8 mouse cellular contexts compared by ENCODE assay signal in the genomic region with DNA sequence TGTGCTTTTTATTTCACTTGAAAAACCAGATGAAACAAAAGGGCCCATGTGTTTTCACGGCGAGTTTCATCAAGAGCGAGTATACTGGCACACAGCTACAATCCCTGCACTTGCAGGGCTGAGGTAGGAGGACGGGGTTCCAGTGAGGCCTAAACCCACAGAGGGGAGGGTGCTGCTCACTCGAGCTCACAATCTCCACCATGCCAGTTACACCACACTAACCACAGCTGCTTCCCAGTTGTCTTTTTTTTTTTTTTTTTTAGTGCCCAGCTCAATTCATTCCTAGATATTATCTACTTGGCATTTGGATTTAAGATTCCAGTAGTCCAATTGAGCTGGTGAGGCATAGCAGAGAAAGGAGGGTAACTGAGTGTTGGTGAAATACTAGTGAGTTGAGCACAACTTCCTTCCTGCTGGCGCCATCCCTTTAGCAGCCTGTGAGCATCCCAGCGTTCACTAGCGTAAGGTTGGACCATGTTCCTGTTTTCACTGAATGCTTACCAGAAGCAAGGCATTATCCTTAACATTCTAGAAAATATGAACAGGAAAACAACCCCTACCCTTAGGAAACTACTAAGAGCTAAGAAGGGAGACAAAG. TPM values are rescaled to one million over a fixed set of nuclear protein-coding genes. Genes with fewer than 3 reads are reported as not detected.
DNase-seq lines count a peak whose midpoint lies in the region; ATAC-seq and TF ChIP-seq lines count a peak whose summit lies in the region.

No protein-coding gene starts in this region.

- no peak for TF ChIP-seq EP300 in MEL (IDR thresholded peaks at IDR 0.05; ENCODE audit: low read depth in 1 of 2, low read length in 2 of 2)

- H3K27ac ChIP-seq in kidney, embryonic 14.5 days (ENCODE audit: low read depth, low read length), result no peak overlapping the region
- no peak overlapping the region for H3K27ac ChIP-seq in MEL (ENCODE audit: control insufficient read depth, low read depth, low read length)
- H3K27ac ChIP-seq in embryonic facial prominence, embryonic 14.5 days (replicated peaks; ENCODE audit: low read depth, low read length), result peak overlapping the region; percentile 33; the same call in 1 of the 2 replicates
- peak overlapping the region; percentile 80 for H3K27ac ChIP-seq in macrophage

- peaks cover 12% of the 10 kb centered on the region for H3K4me1 ChIP-seq in kidney, embryonic 14.5 days (ENCODE audit: control insufficient read depth, insufficient read depth, low read length)
- H3K4me1 ChIP-seq in MEL (ENCODE audit: control insufficient read depth in 1 of 2, insufficient read depth in 2 of 2, low read length in 2 of 2), result peaks cover 2 to 19% of the 10 kb centered on the region in 2 experiments; a peak in 3 of 4 replicates
- peaks cover 14% of the 10 kb centered on the region for H3K4me1 ChIP-seq in embryonic facial prominence, embryonic 14.5 days (ENCODE audit: control insufficient read depth, insufficient read depth, low read length)

- no peaks in the 10 kb centered on the region for H3K9me3 ChIP-seq in kidney, embryonic 14.5 days (ENCODE audit: control insufficient read depth, low read length)
- H3K9me3 ChIP-seq in MEL (replicated peaks; ENCODE audit: insufficient read depth, low read length), result no peaks in the 10 kb centered on the region
- no peaks in the 10 kb centered on the region for H3K9me3 ChIP-seq in embryonic facial prominence, embryonic 14.5 days (ENCODE audit: control insufficient read depth, low read length)

- intact Hi-C loops in left cerebral cortex, postnatal 4 days (cut with DNase I), result no loop called here

- H3K9ac ChIP-seq in kidney, embryonic 14.5 days (ENCODE audit: low read depth, low read length), result no peak overlapping the region; the same call in 1 of the 2 replicates
- peak overlapping the region; percentile 17 for H3K9ac ChIP-seq in MEL (ENCODE audit: control insufficient read depth, low read depth, low read length, poor library complexity, severe bottlenecking)
- H3K9ac ChIP-seq in embryonic facial prominence, embryonic 14.5 days (ENCODE audit: low read depth, low read length), result no peak overlapping the region

- peak overlapping the region; percentile 17; the same call in 1 of the 2 replicates for H3K4me2 ChIP-seq in kidney, embryonic 14.5 days (replicated peaks; ENCODE audit: low read depth, low read length)
- H3K4me2 ChIP-seq in embryonic facial prominence, embryonic 14.5 days (ENCODE audit: low read depth, low read length), result peak overlapping the region; percentile 82; the same call in 1 of the 2 replicates

- no peak for TF ChIP-seq RAD21 in MEL (IDR thresholded peaks at IDR 0.05; ENCODE audit: low read depth, low read length)

- 65% methylated on average over 8 of the region's 8 CpGs for WGBS in kidney, embryonic 14.5 days
- WGBS in embryonic facial prominence, embryonic 14.5 days, result 72% methylated on average over 8 of the region's 8 CpGs
- 10% methylated on average over 8 of the region's 8 CpGs for WGBS in macrophage (ENCODE audit: missing documents)

- no peaks in the 10 kb centered on the region for H3K27me3 ChIP-seq in kidney, embryonic 14.5 days (ENCODE audit: control insufficient read depth, insufficient read depth, low read length)
- no peaks in the 10 kb centered on the region for H3K27me3 ChIP-seq in MEL (ENCODE audit: control insufficient read depth in 1 of 2, insufficient read depth in 2 of 2, low read length in 2 of 2)
- no peaks in the 10 kb centered on the region for H3K27me3 ChIP-seq in embryonic facial prominence, embryonic 14.5 days (replicated peaks; ENCODE audit: control insufficient read depth, insufficient read depth, low read length)

- H3K36me3 ChIP-seq in kidney, embryonic 14.5 days (ENCODE audit: control insufficient read depth, insufficient read depth, low read length), result no peaks in the 10 kb centered on the region
- H3K36me3 ChIP-seq in MEL (ENCODE audit: control insufficient read depth in 1 of 2, insufficient read depth in 2 of 2, low read length in 2 of 2) (peaks cover 0 to 16% of the 10 kb centered on the region in 2 experiments; a peak in 2 of 4 replicates), macrophage (ENCODE audit: inconsistent target) (no peaks in the 10 kb centered on the region)
- H3K36me3 ChIP-seq in embryonic facial prominence, embryonic 14.5 days (ENCODE audit: control insufficient read depth, insufficient read depth, low read length), result no peaks in the 10 kb centered on the region

- no peak for TF ChIP-seq CTCF in MEL (IDR thresholded peaks at IDR 0.05 in 2 of 3, conservative IDR thresholded peaks at IDR 0.05 in 1 of 3; ENCODE audit: control insufficient read depth in 1 of 3, insufficient read depth in 1 of 3, low read depth in 2 of 3, low read length in 3 of 3, poor library complexity in 1 of 3, severe bottlenecking in 1 of 3)

- DNase-seq in kidney, postnatal 36 days, result no peak
- peak; percentile 41 for DNase-seq in MEL (ENCODE audit: low read depth, low spot score)
- DNase-seq in embryonic facial prominence, embryonic 14.5 days (ENCODE audit: low spot score), result no peak
- no peak for DNase-seq in left cerebral cortex, postnatal 4 days
- no peak for DNase-seq in adrenal gland, postnatal 25 days

- no peak overlapping the region for H3K4me3 ChIP-seq in kidney, embryonic 14.5 days (ENCODE audit: low read length)
- H3K4me3 ChIP-seq in MEL (ENCODE audit: control insufficient read depth in 1 of 2, insufficient read depth in 1 of 2, low read depth in 2 of 2, low read length in 2 of 2) (no peak overlapping the region), macrophage (ENCODE audit: inconsistent target) (no peak overlapping the region)
- H3K4me3 ChIP-seq in embryonic facial prominence, embryonic 14.5 days (ENCODE audit: low read depth, low read length), result no peak overlapping the region

- TF ChIP-seq POLR2A in MEL (IDR thresholded peaks at IDR 0.05; ENCODE audit: control insufficient read depth in 1 of 2, insufficient read depth in 1 of 2, low read depth in 1 of 2, low read length in 2 of 2, poor library complexity in 1 of 2), result no peak

- no peak for ATAC-seq in kidney, embryonic 14.5 days (ENCODE audit: low FRiP score, low TSS enrichment)
- ATAC-seq in embryonic facial prominence, embryonic 14.5 days (ENCODE audit: low read depth), result no peak
- ATAC-seq in frontal cortex, adult (ENCODE audit: low TSS enrichment), result no peak

- peaks cover 65% of the 10 kb centered on the region for H3K79me2 ChIP-seq in MEL (ENCODE audit: control insufficient read depth, insufficient read depth, low read length, poor library complexity)
- H3K79me2 ChIP-seq in macrophage (ENCODE audit: inconsistent target), result peaks cover 68% of the 10 kb centered on the region

TF ChIP-seq in MEL, 35 proteins besides CTCF, POLR2A, EP300 and RAD21:
- TF ChIP-seq USF2 (IDR thresholded peaks at IDR 0.05; ENCODE audit: borderline replicate concordance in 1 of 2, insufficient read depth in 1 of 2, low read depth in 1 of 2, low read length in 2 of 2) (no peak), UBTF (IDR thresholded peaks at IDR 0.05; ENCODE audit: borderline replicate concordance, insufficient read depth, low read depth, low read length) (no peak), GATA1 (IDR thresholded peaks at IDR 0.05; ENCODE audit: low read depth, low read length) (no peak), ZC3H11A (IDR thresholded peaks at IDR 0.05; ENCODE audit: low read depth, low read length) (no peak), E2F4 (IDR thresholded peaks at IDR 0.05; ENCODE audit: borderline replicate concordance, low read depth, low read length) (no peak), POLR2AphosphoS5 (IDR thresholded peaks at IDR 0.05; ENCODE audit: borderline replicate concordance, low read depth, low read length) (no peak), ZNF384 (IDR thresholded peaks at IDR 0.05; ENCODE audit: low read depth, low read length) (peak; percentile 73), TAL1 (IDR thresholded peaks at IDR 0.05; ENCODE audit: low read length) (peak; percentile 53), ETS1 (IDR thresholded peaks at IDR 0.05; ENCODE audit: low read depth, low read length) (no peak), POLR2AphosphoS2 (IDR thresholded peaks at IDR 0.05; ENCODE audit: low read length) (no peak), NELFE (IDR thresholded peaks at IDR 0.05; ENCODE audit: low read depth, low read length) (no peak), MXI1 (IDR thresholded peaks at IDR 0.05; ENCODE audit: low read depth, low read length) (0 out of 2 replicates have a peak, but pooled peaks have one; percentile 12), NRF1 (IDR thresholded peaks at IDR 0.05; ENCODE audit: insufficient read depth, low read depth, low read length, poor library complexity, severe bottlenecking) (no peak)

RNA-seq across cellular contexts. Expression of a gene that starts 2.5 kb away (rescaled TPM):
- polyA plus RNA-seq in kidney, embryonic 14.5 days (2014; fragmentation: Nextera tagmentation; extraction: Ambion mirVana), result 314 and 356 TPM in 2 replicates
- 60.2 and 61.6 TPM in 2 replicates for total RNA-seq in MEL (2012; rRNA removed)
- polyA plus RNA-seq in MEL (2012; ENCODE audit: insufficient read depth in 1 of 2, insufficient read length in 2 of 2, low read depth in 1 of 2, low replicate concordance in 2 of 2, missing spikeins in 1 of 2) (100 to 1,000 TPM in 1 of 2 experiments, 10 to 100 TPM in 1; 45.7 to 229 TPM), macrophage (2018) (317 to 419 TPM (median 387 TPM) in 3 replicates)
- 358 and 372 TPM in 2 replicates for polyA plus RNA-seq in embryonic facial prominence, embryonic 14.5 days (2014; fragmentation: Nextera tagmentation; extraction: Ambion mirVana)
- total RNA-seq in macrophage (2018; cell fraction: chromatin; rRNA removed), result 10 to 100 TPM; 36.3 to 96.9 (median 66.9) TPM
- total RNA-seq in macrophage (2018; cell fraction: cytosol; rRNA removed), result 100 to 1,000 TPM; 295 to 447 (median 378) TPM
- 100 to 1,000 TPM in 25 of 26 experiments, 10 to 100 TPM in 1; 64.6 to 378 (median 214) TPM for total RNA-seq in macrophage (2018; cell fraction: nucleus; rRNA removed)
- total RNA-seq in left cerebral cortex, postnatal 4 days (2021), result 100 to 1,000 TPM; 153 to 164 TPM
- total RNA-seq in adrenal gland, postnatal 25 days (2021), result 287 and 302 TPM in 2 replicates

RNA-seq across cellular contexts. Expression of a gene that starts 33.0 kb away (rescaled TPM):
- 13.1 and 19.1 TPM in 2 replicates for polyA plus RNA-seq in kidney, embryonic 14.5 days (2014; fragmentation: Nextera tagmentation; extraction: Ambion mirVana)
- 19.0 and 23.4 TPM in 2 replicates for total RNA-seq in MEL (2012; rRNA removed)
- polyA plus RNA-seq in MEL (2012; ENCODE audit: insufficient read depth in 1 of 2, insufficient read length in 2 of 2, low read depth in 1 of 2, low replicate concordance in 2 of 2, missing spikeins in 1 of 2), result 10 to 100 TPM in 1 of 2 experiments, not detected in 1; 32.2 TPM
- 19.4 and 21.2 TPM in 2 replicates for polyA plus RNA-seq in embryonic facial prominence, embryonic 14.5 days (2014; fragmentation: Nextera tagmentation; extraction: Ambion mirVana)
- total RNA-seq in macrophage (2018; cell fraction: chromatin; rRNA removed), result 100 to 1,000 TPM in 7 of 26 experiments, 10 to 100 TPM in 19; 60.5 to 127 (median 89.8) TPM
- total RNA-seq in macrophage (2018; cell fraction: cytosol; rRNA removed), result 10 to 100 TPM; 44.3 to 72.9 (median 60.3) TPM
- total RNA-seq in macrophage (2018; cell fraction: nucleus; rRNA removed), result 10 to 100 TPM; 50.0 to 95.0 (median 69.6) TPM
- polyA plus RNA-seq in macrophage (2018), result 40.7 to 65.1 TPM (median 55.7 TPM) in 3 replicates
- total RNA-seq in left cerebral cortex, postnatal 4 days (2021), result 10 to 100 TPM; 28.9 to 32.0 TPM
- total RNA-seq in adrenal gland, postnatal 25 days (2021), result 75.7 and 94.0 TPM in 2 replicates

Comparison
In these comparisons a context has a peak if more than half of its experiments do, and no peak if none do; other contexts are left out.
1. H3K27ac ChIP-seq: peak in embryonic facial prominence, embryonic 14.5 days (single experiment) and macrophage (single experiment); none in kidney, embryonic 14.5 days (single experiment) and MEL (single experiment).